Mouse (Mus musculus) G1E (cell line): ENCODE data around the gene Elovl4. TPM values are rescaled to one million over a fixed set of nuclear protein-coding genes. Genes with fewer than 3 reads are reported as not detected.

Experiments
- ATAC-seq: 2 replicates; pipeline ENCODE4 v1.8.0; 2016; ENCODE audit warnings: mild to moderate bottlenecking; ENCODE audit not compliant: insufficient number of reproducible peaks, poor library complexity, low FRiP score, severe bottlenecking; ENCODE audit errors: extremely low read depth
- DNase-seq: peaks from one replicate; pipeline ENCODE4 v3.0.0; 2012; ENCODE audit warnings: low spot score
- H3K27me3 ChIP-seq: 2 replicates; pipeline ENCODE4 v1.6.1; 2012; ENCODE audit warnings: mild to moderate bottlenecking, low read length, inconsistent platforms; ENCODE audit not compliant: insufficient read depth
- H3K36me3 ChIP-seq: replicated peaks from 2 replicates; pipeline ENCODE3; 2012; ENCODE audit warnings: mild to moderate bottlenecking, inconsistent platforms
- H3K4me1 ChIP-seq: 2 replicates; pipeline ENCODE4 v1.6.1; 2012; ENCODE audit warnings: low read depth, low read length, inconsistent platforms, mixed read lengths; ENCODE audit not compliant: insufficient read depth
- H3K4me3 ChIP-seq: 2 replicates; pipeline ENCODE4 v1.5.1; 2012; ENCODE audit warnings: low read depth, mild to moderate bottlenecking, inconsistent platforms, low read length, moderate library complexity, mixed read lengths
- H3K9me3 ChIP-seq: replicated peaks from 2 replicates; pipeline ENCODE4 v1.6.1; 2012; ENCODE audit warnings: inconsistent platforms
- CTCF ChIP-seq: IDR thresholded peaks from 2 replicates; pipeline ENCODE4 v1.5.1; 2012; ENCODE audit warnings: low read depth, low read length, inconsistent platforms, mixed read lengths
- GATA1 ChIP-seq: IDR thresholded peaks from 2 replicates; pipeline ENCODE4 v1.6.1; 2012; ENCODE audit warnings: borderline replicate concordance, low read length, inconsistent platforms, mixed read lengths
- GATA2 ChIP-seq: IDR thresholded peaks from 2 replicates; pipeline ENCODE4 v1.6.1; 2012; ENCODE audit warnings: low read depth, low read length, inconsistent platforms, borderline replicate concordance
- POLR2AphosphoS5 ChIP-seq: IDR thresholded peaks from 2 replicates; pipeline ENCODE4 v1.6.1; 2012; ENCODE audit warnings: low read depth, low read length, inconsistent platforms; ENCODE audit not compliant: insufficient replicate concordance
- TAL1 ChIP-seq: conservative IDR thresholded peaks from 2 replicates; pipeline ENCODE4 v1.6.1; 2012; ENCODE audit warnings: low read depth, low read length, inconsistent platforms, mixed read lengths
- polyA plus RNA-seq: library from polyadenylated mRNA; stranded (reverse); fragments of >175 nt; gene quantifications from 2 replicates; pipeline ENCODE4 v1.2.3, GENCODE M21; 2012
- total RNA-seq, 2 experiments: library from RNA; stranded (forward) in 1 of 2; stranded (reverse) in 1 of 2; fragments of 200-1000 nt in 1 of 2; fragments of >200 nt in 1 of 2; fragmentation: Nextera tagmentation in 1 of 2; gene quantifications; 2 replicates each; pipeline ENCODE4 v1.2.3; 2014 to 2017

The Elovl4 gene
- total and polyA plus RNA-seq, 3 experiments: not detected

DNA sequence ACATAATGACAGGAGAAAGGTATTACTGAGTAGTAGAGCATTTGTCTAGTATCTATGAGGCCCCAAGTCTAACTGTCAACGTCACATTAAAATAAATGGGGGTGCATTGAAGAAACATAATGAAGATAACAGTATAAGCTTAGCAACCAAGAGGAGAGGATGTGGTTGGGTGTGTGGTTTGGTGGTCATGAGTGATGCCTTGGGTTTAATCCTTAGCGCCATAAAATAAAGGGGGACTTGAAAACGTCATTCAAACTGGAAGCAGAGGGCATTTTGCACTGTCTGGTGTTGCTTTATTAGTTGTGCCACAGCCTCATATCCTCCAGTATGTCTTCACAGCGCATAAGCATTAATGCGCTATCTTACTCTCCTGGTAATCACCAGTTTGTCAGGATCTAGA lies 23.8 kb upstream of the Elovl4 start:
- no peaks in the 10 kb centered on the region for H3K36me3 ChIP-seq
- no peak for ATAC-seq
- TF ChIP-seq TAL1: no peak
- TF ChIP-seq GATA2: no peak
- no peak for TF ChIP-seq POLR2AphosphoS5
- no peak for TF ChIP-seq CTCF
- DNase-seq: no peak
- H3K4me3 ChIP-seq: no peak overlapping the region
- no peaks in the 10 kb centered on the region for H3K9me3 ChIP-seq
- H3K4me1 ChIP-seq: peaks cover 11% of the 10 kb centered on the region
- 0 out of 2 replicates have a peak, but pooled peaks cover 4% of the 10 kb centered on the region for H3K27me3 ChIP-seq

DNA sequence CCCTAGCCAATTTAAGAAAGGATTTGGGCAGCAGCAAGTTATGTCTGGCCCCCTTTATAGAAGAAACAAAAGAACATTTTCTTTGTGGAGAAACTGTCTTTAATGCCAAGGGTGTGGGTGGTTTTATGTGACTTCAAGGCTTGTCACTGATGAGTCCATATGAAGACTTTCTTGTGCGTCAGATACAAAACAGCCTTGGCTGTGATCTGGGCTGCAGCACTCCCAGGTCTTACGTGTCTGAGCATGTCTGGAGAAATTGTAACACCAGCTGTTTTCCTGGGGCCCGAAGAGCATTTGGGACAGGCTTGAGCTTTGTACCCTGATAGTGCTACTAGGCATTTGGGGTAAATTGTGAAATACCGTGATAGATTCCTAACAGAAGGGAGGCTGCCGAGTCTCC lies 16.8 kb upstream of the Elovl4 start:
- DNase-seq: no peak
- Histone ChIP-seq H3K4me3 (no peak overlapping the region), H3K9me3 (no peaks in the 10 kb centered on the region), H3K4me1 (0 out of 2 replicates have a peak, but pooled peaks cover 2% of the 10 kb centered on the region), H3K27me3 (peaks cover 12% of the 10 kb centered on the region; the same call in 1 of the 2 replicates), H3K36me3 (no peaks in the 10 kb centered on the region)
- TF ChIP-seq GATA2 (no peak), POLR2AphosphoS5 (no peak), CTCF (no peak)
- ATAC-seq: no peak

DNA sequence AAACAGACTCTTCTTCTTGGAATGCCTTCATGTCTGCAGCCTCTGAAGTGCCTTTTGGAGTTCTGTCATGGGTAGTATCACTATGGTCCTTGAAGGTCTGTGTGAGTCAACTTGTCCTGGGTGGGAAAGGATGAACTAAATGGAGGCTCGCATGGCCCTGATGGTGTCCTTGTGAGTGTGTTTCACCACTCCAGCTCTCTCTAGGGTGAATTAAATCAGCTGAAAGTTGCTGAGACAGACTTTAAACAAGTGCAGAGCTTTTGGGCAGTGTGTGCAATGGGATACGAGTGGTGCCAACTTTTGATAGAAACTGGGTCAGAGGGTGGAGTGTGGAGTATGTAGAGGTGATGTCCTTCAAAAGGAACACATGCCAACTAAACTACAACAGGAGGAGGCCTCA lies 14.9 kb upstream of the Elovl4 start:
- Histone ChIP-seq H3K27me3 (peaks cover 9% of the 10 kb centered on the region; the same call in 1 of the 2 replicates), H3K4me3 (no peak overlapping the region), H3K4me1 (0 out of 2 replicates have a peak, but pooled peaks cover 2% of the 10 kb centered on the region), H3K36me3 (no peaks in the 10 kb centered on the region), H3K9me3 (no peaks in the 10 kb centered on the region)
- ATAC-seq: no peak
- no peak for TF ChIP-seq GATA1
- TF ChIP-seq POLR2AphosphoS5: no peak
- no peak for TF ChIP-seq CTCF
- no peak for TF ChIP-seq GATA2
- TF ChIP-seq TAL1: no peak
- no peak for DNase-seq

DNA sequence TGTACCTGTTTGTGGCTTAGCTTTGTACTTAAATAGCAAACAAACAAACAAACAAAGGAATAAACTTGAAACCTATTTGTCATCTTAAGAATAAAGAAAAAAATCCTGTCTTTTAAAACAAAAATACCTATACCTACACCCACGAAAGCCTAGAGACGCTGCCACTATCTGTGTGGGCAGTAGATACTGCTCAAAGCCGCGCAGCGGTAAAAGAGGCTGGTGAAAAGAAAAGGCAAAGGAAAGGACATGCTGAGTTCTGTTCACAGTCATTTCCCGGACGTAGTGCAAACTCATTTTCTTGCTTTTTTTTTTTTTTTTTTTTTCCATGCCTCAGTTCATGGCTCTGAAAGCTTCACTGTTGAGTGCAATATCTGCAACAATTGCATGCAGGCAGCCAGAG lies 13.1 kb upstream of the Elovl4 start:
- Histone ChIP-seq H3K9me3 (no peaks in the 10 kb centered on the region), H3K4me1 (0 out of 2 replicates have a peak, but pooled peaks cover 2% of the 10 kb centered on the region), H3K27me3 (peaks cover 9% of the 10 kb centered on the region; the same call in 1 of the 2 replicates), H3K4me3 (no peak overlapping the region), H3K36me3 (no peaks in the 10 kb centered on the region)
- no peak for ATAC-seq
- no peak for DNase-seq
- no peak for TF ChIP-seq GATA1
- TF ChIP-seq TAL1: no peak
- no peak for TF ChIP-seq POLR2AphosphoS5

DNA sequence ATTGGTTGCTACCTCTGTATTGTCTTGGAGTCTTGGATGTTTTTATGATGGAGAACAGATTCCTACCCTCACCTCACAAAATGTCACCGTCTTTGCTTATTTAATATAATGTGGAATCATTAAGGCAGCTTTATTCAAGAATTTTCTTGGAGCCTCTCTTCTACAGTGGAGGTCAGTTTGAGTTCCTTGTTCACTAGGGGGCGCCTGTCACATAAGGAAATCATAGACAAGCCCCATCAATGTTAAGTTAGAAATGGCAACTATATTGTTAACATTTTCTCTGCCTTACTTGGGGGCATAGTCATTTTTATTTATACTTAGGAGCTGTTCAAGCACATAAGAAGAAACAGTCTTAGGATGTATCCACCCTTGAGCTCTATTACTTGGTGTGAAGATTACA lies 1.5 kb upstream of the Elovl4 start:
- Histone ChIP-seq H3K9me3 (no peaks in the 10 kb centered on the region), H3K27me3 (peaks cover 8% of the 10 kb centered on the region; the same call in 1 of the 2 replicates), H3K36me3 (no peaks in the 10 kb centered on the region), H3K4me3 (no peak overlapping the region), H3K4me1 (no peaks in the 10 kb centered on the region; the same call in 1 of the 2 replicates)
- DNase-seq: no peak
- no peak for ATAC-seq
- no peak for TF ChIP-seq TAL1
- TF ChIP-seq POLR2AphosphoS5: no peak
- no peak for TF ChIP-seq GATA2
- no peak for TF ChIP-seq CTCF
- TF ChIP-seq GATA1: no peak

DNA sequence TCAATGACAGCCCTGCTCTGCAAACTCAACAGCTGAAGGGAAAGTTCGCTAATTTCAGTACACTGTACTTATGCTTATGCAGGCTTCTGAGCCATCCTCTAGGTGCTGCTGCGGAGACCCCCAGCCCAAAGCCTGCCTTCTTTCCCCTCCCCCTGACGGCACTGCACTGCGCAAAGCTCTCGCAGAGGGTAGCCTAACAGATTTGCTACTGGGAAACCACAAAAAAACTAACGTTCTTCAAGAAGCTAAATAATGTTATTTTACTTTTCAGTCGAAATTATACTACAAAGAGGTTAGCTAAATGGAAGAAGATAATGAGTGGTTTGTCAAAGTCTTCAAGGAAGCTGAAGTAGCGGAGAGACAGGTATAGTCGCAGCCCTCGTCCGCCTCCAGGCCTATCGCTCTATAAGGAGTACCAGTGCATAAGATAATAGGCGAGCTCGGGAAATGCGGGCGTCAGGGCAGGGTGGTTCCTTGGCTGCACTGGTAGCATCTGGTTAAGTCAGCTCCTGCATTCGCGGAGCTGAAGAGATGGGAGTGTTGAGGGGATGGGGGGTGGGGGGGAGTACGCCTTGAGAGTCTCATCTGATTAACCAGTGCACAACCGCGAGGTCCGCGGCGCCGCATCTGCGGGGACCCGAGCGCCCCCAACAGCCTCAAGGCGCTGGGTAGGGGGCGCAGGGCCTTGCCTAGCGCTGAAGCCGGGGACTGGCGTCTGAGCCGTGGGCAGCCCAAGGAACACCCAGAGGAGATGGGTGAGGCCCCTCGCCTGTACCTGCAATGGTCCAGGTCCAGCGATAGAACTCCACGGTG lies 707 bp downstream of the Elovl4 start:
- Histone ChIP-seq H3K36me3 (no peaks in the 10 kb centered on the region), H3K9me3 (no peaks in the 10 kb centered on the region), H3K4me1 (no peaks in the 10 kb centered on the region; the same call in 1 of the 2 replicates), H3K4me3 (no peak overlapping the region), H3K27me3 (peaks cover 8% of the 10 kb centered on the region; the same call in 1 of the 2 replicates)
- DNase-seq (no peak), ATAC-seq (no peak)
- TF ChIP-seq POLR2AphosphoS5 (no peak), TAL1 (no peak), GATA2 (no peak), GATA1 (no peak), CTCF (no peak)

DNA sequence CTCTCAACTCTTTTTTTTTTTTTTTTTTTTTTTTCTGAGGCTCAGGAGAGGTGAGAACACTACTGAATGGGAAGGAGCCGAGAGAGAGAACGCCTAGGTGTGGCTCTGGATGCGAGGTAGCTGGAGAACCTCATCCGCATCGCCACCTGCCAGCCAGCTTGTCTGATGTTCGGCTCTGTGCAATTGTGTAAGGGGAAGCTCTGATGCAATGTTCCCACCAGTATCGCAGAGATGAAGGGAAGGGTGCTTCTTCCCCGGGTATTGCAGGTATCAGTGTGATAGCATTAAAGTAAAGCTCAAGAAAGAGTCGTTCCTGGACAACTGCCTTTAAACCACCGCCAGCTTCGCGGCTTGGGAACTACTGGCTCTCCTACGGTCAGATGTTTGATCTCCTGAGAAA lies 1.7 kb downstream of the Elovl4 start:
- Histone ChIP-seq H3K9me3 (no peaks in the 10 kb centered on the region), H3K4me3 (no peak overlapping the region), H3K36me3 (no peaks in the 10 kb centered on the region), H3K27me3 (peaks cover 8% of the 10 kb centered on the region; the same call in 1 of the 2 replicates), H3K4me1 (no peaks in the 10 kb centered on the region; the same call in 1 of the 2 replicates)
- ATAC-seq: no peak
- DNase-seq: no peak
- TF ChIP-seq GATA1 (no peak), GATA2 (no peak), POLR2AphosphoS5 (no peak), TAL1 (no peak), CTCF (no peak)
